Mouse (Mus musculus): Measurements from ENCODE around the gene Smg6.

GRCm38 (mm10) chr11:74996482-74996881, 70.9 kb downstream of the Smg6 start:
- TF ChIP-seq CTCF (IDR thresholded peaks at IDR 0.05; ENCODE audit: low read depth) (no peak), EP300 (IDR thresholded peaks at IDR 0.05; ENCODE audit: low read depth) (no peak)
